Mouse (Mus musculus) heart, adult 2 months (tissue): ENCODE measurements at regions not wholly inside any gene's neighbourhood (a gene's known extent, or its start where the extent isn't known, plus 50 kb on each side); places are given as distances from the start of the nearest gene placed in this dataset.

Experiments
- CTCF ChIP-seq: fragments of 200-600 bp; IDR thresholded peaks from 2 replicates; pipeline ENCODE4 v1.8.1; 2022; ENCODE audit warnings: antibody characterized with exemption, mild to moderate bottlenecking, moderate library complexity
- EP300 ChIP-seq: fragments of 200-500 bp; IDR thresholded peaks from 2 replicates; pipeline ENCODE4 v1.6.1; 2011; ENCODE audit warnings: low read depth, low read length, control low read depth; ENCODE audit not compliant: insufficient read depth
- POLR2A ChIP-seq: fragments of 200-500 bp; IDR thresholded peaks from 2 replicates; pipeline ENCODE4 v1.6.1; 2011; ENCODE audit warnings: mild to moderate bottlenecking, low read depth, low read length, control low read depth; ENCODE audit not compliant: insufficient read depth

GRCm38 (mm10) chr12:35255723-35256401 lies 208.9 kb downstream of the Snx13 start:
- TF ChIP-seq CTCF, result no peak
- no peak for TF ChIP-seq EP300
- no peak for TF ChIP-seq POLR2A
